Mouse (Mus musculus): ENCODE results near the gene Gm20388. TPM values are rescaled to one million over a fixed set of nuclear protein-coding genes. Genes with fewer than 3 reads are reported as not detected.
A peak's percentile ranks its signal among the peaks of the same experiment; 100 is the strongest.

Gm20388 gene
- total and polyA plus RNA-seq, 2 experiments from 2014 or later = 17.3 TPM; not detected in 1

DNA sequence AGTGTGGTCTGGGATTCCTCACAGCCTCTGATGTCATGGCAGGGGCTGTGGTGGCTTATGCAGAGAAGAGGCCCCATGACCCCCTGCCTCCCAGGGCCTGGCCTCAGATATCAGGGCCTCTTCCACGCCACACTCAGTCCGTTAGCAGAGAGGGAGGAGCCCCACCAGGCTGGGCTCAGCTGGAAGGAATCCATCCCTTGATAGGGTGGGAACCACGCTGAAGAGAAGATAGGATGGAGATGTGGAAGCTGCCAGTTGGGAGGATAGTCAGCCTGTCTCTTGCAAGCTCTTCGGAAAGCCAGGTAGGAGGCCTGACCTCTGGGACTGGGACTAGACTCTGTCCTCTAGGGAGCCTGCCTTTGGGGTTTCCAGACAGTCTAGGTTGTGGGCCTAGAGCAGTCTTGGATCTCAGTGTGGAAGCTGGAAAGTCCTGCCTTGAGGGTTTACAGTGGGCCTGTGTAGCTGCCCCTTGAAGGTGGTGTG is 587.7 kb downstream of the Gm20388 start:
- H3K9me3 ChIP-seq (replicated peaks; ENCODE audit: control insufficient read depth, low read length) = no peaks in the 10 kb centered on the region
- no peak for DNase-seq (ENCODE audit: low spot score)
- WGBS = 18% methylated on average over 2 of the region's 4 CpGs
- H3K4me1 ChIP-seq (ENCODE audit: control insufficient read depth, insufficient read depth) = peaks cover 55% of the 10 kb centered on the region
- H3K36me3 ChIP-seq (replicated peaks; ENCODE audit: control insufficient read depth, insufficient read depth, low read length) = no peaks in the 10 kb centered on the region
- peak overlapping the region; percentile 77 for H3K27ac ChIP-seq (ENCODE audit: low read depth)
- TF ChIP-seq EP300 (IDR thresholded peaks at IDR 0.05; ENCODE audit: low read depth) (no peak), CTCF (IDR thresholded peaks at IDR 0.05; ENCODE audit: low read depth) (no peak)
- ATAC-seq (ENCODE audit: insufficient read depth, low read depth) = peak; percentile 52
- peak overlapping the region; percentile 18 for H3K4me3 ChIP-seq (ENCODE audit: low read depth, low read length)
- H3K4me2 ChIP-seq (ENCODE audit: low read depth, low read length) = peak overlapping the region; percentile 47
- no peak overlapping the region for H3K9ac ChIP-seq (replicated peaks; ENCODE audit: low read depth, low read length)
- H3K27me3 ChIP-seq (ENCODE audit: control insufficient read depth, insufficient read depth, low read length) = no peaks in the 10 kb centered on the region

- Histone ChIP-seq H3K27ac (ENCODE audit: low read depth) (peak overlapping the region; percentile 77), H3K4me1 (ENCODE audit: control insufficient read depth, insufficient read depth) (peaks cover 55% of the 10 kb centered on the region), H3K4me2 (ENCODE audit: low read depth, low read length) (peak overlapping the region; percentile 47), H3K9ac (replicated peaks; ENCODE audit: low read depth, low read length) (0 out of 2 replicates have a peak overlapping the region, but pooled peaks have one; percentile 47), H3K36me3 (replicated peaks; ENCODE audit: control insufficient read depth, insufficient read depth, low read length) (no peaks in the 10 kb centered on the region), H3K4me3 (ENCODE audit: low read depth, low read length) (peak overlapping the region; percentile 18), H3K9me3 (replicated peaks; ENCODE audit: control insufficient read depth, low read length) (no peaks in the 10 kb centered on the region), H3K27me3 (ENCODE audit: control insufficient read depth, insufficient read depth, low read length) (no peaks in the 10 kb centered on the region)
- TF ChIP-seq EP300 (IDR thresholded peaks at IDR 0.05; ENCODE audit: low read depth) (no peak), CTCF (IDR thresholded peaks at IDR 0.05; ENCODE audit: low read depth) (no peak)
- ATAC-seq (ENCODE audit: insufficient read depth, low read depth) = peak; percentile 78
- 22% methylated on average over 9 of the region's 9 CpGs for WGBS
- DNase-seq (ENCODE audit: low spot score) = peak; percentile 80
Measured at GRCm38 (mm10) chr8:120498926-120499605, 588.4 kb downstream of the Gm20388 start.

DNA sequence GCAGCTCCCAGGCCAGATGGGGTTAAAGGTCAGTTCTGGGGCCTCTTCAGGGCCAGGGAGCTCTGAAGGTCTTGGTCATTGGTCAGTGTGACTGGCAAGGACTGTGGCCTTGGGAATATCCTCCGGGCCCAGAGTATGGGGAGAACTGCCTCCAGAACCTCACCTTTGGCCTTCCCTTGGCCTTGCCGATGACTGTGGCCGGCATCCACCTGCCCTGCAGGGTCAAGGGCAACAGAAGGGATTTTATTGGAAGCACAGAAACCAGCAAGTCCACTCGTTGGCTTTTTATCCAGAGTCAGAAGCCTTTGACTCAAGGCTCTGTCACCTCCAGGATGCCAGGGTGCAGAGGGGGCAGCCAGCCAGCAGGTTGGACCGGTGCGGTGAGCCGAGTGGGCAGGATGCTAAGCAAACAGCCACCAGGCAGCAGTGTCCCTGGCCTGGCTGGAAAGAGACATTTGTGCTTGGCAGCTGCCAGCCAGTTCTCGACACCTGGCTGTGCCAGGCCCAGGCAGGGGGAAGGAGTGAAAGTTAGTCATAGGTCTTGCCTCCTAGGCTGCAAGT is 590.1 kb downstream of the Gm20388 start:
- Histone ChIP-seq H3K27ac (ENCODE audit: low read depth) (no peak overlapping the region), H3K4me3 (ENCODE audit: low read depth, low read length) (no peak overlapping the region), H3K36me3 (replicated peaks; ENCODE audit: control insufficient read depth, insufficient read depth, low read length) (no peaks in the 10 kb centered on the region), H3K9ac (replicated peaks; ENCODE audit: low read depth, low read length) (no peak overlapping the region), H3K4me1 (ENCODE audit: control insufficient read depth, insufficient read depth) (peaks cover 58% of the 10 kb centered on the region), H3K4me2 (ENCODE audit: low read depth, low read length) (no peak overlapping the region), H3K9me3 (replicated peaks; ENCODE audit: control insufficient read depth, low read length) (no peaks in the 10 kb centered on the region), H3K27me3 (ENCODE audit: control insufficient read depth, insufficient read depth, low read length) (no peaks in the 10 kb centered on the region)
- no peak for DNase-seq (ENCODE audit: low spot score)
- TF ChIP-seq EP300 (IDR thresholded peaks at IDR 0.05; ENCODE audit: low read depth) (no peak), CTCF (IDR thresholded peaks at IDR 0.05; ENCODE audit: low read depth) (no peak)
- 70% methylated on average over 8 of the region's 8 CpGs for WGBS
- no peak for ATAC-seq (ENCODE audit: insufficient read depth, low read depth)

GRCm38 (mm10) chr8:120501426-120501825 is 590.8 kb downstream of the Gm20388 start:
- Histone ChIP-seq H3K4me2 (ENCODE audit: low read depth, low read length) (no peak overlapping the region), H3K9me3 (replicated peaks; ENCODE audit: control insufficient read depth, low read length) (no peaks in the 10 kb centered on the region), H3K4me1 (ENCODE audit: control insufficient read depth, insufficient read depth) (peaks cover 60% of the 10 kb centered on the region), H3K27me3 (ENCODE audit: control insufficient read depth, insufficient read depth, low read length) (no peaks in the 10 kb centered on the region), H3K36me3 (replicated peaks; ENCODE audit: control insufficient read depth, insufficient read depth, low read length) (no peaks in the 10 kb centered on the region), H3K27ac (ENCODE audit: low read depth) (no peak overlapping the region), H3K4me3 (ENCODE audit: low read depth, low read length) (no peak overlapping the region), H3K9ac (replicated peaks; ENCODE audit: low read depth, low read length) (no peak overlapping the region)
- DNase-seq (ENCODE audit: low spot score) = no peak
- ATAC-seq (ENCODE audit: insufficient read depth, low read depth) = no peak
- 82% methylated on average over 5 of the region's 5 CpGs for WGBS
- TF ChIP-seq CTCF (IDR thresholded peaks at IDR 0.05; ENCODE audit: low read depth) = no peak
- no peak for TF ChIP-seq EP300 (IDR thresholded peaks at IDR 0.05; ENCODE audit: low read depth)

- Histone ChIP-seq H3K27ac (ENCODE audit: low read depth) (no peak overlapping the region), H3K4me1 (ENCODE audit: control insufficient read depth, insufficient read depth) (peaks cover 51% of the 10 kb centered on the region), H3K27me3 (ENCODE audit: control insufficient read depth, insufficient read depth, low read length) (no peaks in the 10 kb centered on the region), H3K4me3 (ENCODE audit: low read depth, low read length) (no peak overlapping the region), H3K9me3 (replicated peaks; ENCODE audit: control insufficient read depth, low read length) (no peaks in the 10 kb centered on the region), H3K4me2 (ENCODE audit: low read depth, low read length) (no peak overlapping the region), H3K36me3 (replicated peaks; ENCODE audit: control insufficient read depth, insufficient read depth, low read length) (no peaks in the 10 kb centered on the region), H3K9ac (replicated peaks; ENCODE audit: low read depth, low read length) (no peak overlapping the region)
- no peak for ATAC-seq (ENCODE audit: insufficient read depth, low read depth)
- no peak for DNase-seq (ENCODE audit: low spot score)
- TF ChIP-seq CTCF (IDR thresholded peaks at IDR 0.05; ENCODE audit: low read depth) (no peak), EP300 (IDR thresholded peaks at IDR 0.05; ENCODE audit: low read depth) (no peak)
- 63% methylated on average over 5 of the region's 5 CpGs for WGBS
Measured at GRCm38 (mm10) chr8:120502428-120502827, 591.8 kb downstream of the Gm20388 start.
